Mouse (Mus musculus) ZHBTc4 (cell line): ENCODE measurements around the gene Aldh5a1.

Experiments used
- DNase-seq: peaks from one replicate; pipeline ENCODE4 v3.0.0-alpha.2; 2011; ENCODE audit warnings: low read depth, low spot score

The Aldh5a1 gene

GRCm38 (mm10) chr13:24866430-24867402 lies 70.7 kb downstream of the Aldh5a1 start:
- peak; percentile 44 for DNase-seq

GRCm38 (mm10) chr13:24862520-24862919 lies 74.9 kb downstream of the Aldh5a1 start:
- DNase-seq = peak; percentile 87

GRCm38 (mm10) chr13:24862021-24862420 lies 75.4 kb downstream of the Aldh5a1 start:
- no peak for DNase-seq

GRCm38 (mm10) chr13:24861084-24861483 lies 76.4 kb downstream of the Aldh5a1 start:
- peak; percentile 57 for DNase-seq

- no peak for DNase-seq
Measured at GRCm38 (mm10) chr13:24859115-24859514, 78.3 kb downstream of the Aldh5a1 start.
